Mouse (Mus musculus): ENCODE measurements around the gene Gpc6. TPM values are rescaled to one million over a fixed set of nuclear protein-coding genes. Genes with fewer than 3 reads are reported as not detected.

Gpc6 gene
- total and polyA plus RNA-seq, 3 experiments, result not detected

DNA sequence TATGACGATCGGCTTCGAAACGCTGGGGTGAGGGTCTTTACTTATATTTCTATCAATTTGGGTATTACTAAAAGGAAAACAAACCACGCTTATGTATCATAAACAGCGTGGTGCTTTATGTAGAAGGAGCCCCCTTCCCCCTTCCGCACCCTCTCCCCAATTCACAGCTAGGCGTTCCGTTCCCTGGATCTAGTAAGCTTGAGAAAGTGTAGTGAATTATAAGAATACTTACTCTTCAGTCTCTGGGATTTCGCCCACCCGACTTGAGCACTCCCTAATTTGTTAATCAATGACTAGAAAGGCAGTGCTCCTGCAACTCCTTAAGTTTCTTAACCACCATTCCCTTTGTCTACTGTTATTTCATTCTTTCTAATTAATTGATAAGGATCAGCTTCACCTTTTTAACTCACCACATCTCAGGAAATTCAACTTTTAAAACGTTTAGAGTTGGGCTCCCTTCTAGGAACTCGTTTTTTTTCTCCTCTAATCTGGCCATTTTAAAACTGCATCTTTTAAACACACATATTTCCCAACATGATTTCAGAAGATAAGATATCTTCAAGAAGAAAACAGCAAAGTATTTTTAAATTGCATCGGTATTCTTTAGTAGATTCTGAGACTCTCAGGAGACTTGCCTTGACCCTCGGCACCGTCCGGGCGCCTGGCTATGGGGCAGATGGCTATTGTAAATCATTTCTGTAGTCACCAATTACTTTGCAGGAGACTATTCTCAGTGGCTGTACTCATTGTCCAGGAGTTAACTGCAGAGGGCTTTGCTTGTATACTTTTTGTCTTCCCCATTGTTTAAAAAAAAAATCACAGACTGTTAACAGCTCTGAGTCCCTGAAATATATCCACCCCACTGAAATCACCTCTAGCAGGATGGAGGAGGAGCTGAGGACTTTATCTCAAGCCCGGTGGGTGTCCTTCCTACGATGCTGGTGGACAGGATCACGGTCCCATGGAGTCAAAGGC lies 2.5 kb downstream of the Gpc6 start:
- no peak overlapping the region for H3K4me3 ChIP-seq (ENCODE audit: control insufficient read depth in 1 of 2, insufficient read depth in 1 of 2, low read depth in 2 of 2, low read length in 2 of 2)
- H3K79me2 ChIP-seq (ENCODE audit: control insufficient read depth, insufficient read depth, low read length, poor library complexity), result no peaks in the 10 kb centered on the region
- H3K9me3 ChIP-seq (replicated peaks; ENCODE audit: insufficient read depth, low read length), result no peaks in the 10 kb centered on the region
- no peaks in the 10 kb centered on the region for H3K27me3 ChIP-seq (ENCODE audit: control insufficient read depth in 1 of 2, insufficient read depth in 2 of 2, low read length in 2 of 2)
- H3K9ac ChIP-seq (ENCODE audit: control insufficient read depth, low read depth, low read length, poor library complexity, severe bottlenecking), result no peak overlapping the region
- DNase-seq (ENCODE audit: low read depth, low spot score), result no peak
- no peak overlapping the region for H3K27ac ChIP-seq (ENCODE audit: control insufficient read depth, low read depth, low read length)
- H3K36me3 ChIP-seq (ENCODE audit: control insufficient read depth in 1 of 2, insufficient read depth in 2 of 2, low read length in 2 of 2), result no peaks in the 10 kb centered on the region
- TF ChIP-seq E2F4 (IDR thresholded peaks at IDR 0.05; ENCODE audit: borderline replicate concordance, low read depth, low read length), result no peak
- TF ChIP-seq MAZ (IDR thresholded peaks at IDR 0.05; ENCODE audit: low read depth, low read length), result no peak
- TF ChIP-seq POLR2AphosphoS5 (IDR thresholded peaks at IDR 0.05; ENCODE audit: borderline replicate concordance, low read depth, low read length), result no peak
- no peak for TF ChIP-seq POLR2AphosphoS2 (IDR thresholded peaks at IDR 0.05; ENCODE audit: low read length)
- TF ChIP-seq HCFC1 (IDR thresholded peaks at IDR 0.05; ENCODE audit: low read depth, low read length), result no peak
- TF ChIP-seq MAFK (IDR thresholded peaks at IDR 0.05; ENCODE audit: borderline replicate concordance, low read depth, low read length), result no peak
- TF ChIP-seq MYC (IDR thresholded peaks at IDR 0.05; ENCODE audit: low read depth, low read length), result no peak
- no peak for TF ChIP-seq USF1 (IDR thresholded peaks at IDR 0.05; ENCODE audit: low read depth, low read length)
- no peak for TF ChIP-seq POLR2A (IDR thresholded peaks at IDR 0.05; ENCODE audit: control insufficient read depth in 1 of 2, insufficient read depth in 1 of 2, low read depth in 1 of 2, low read length in 2 of 2, poor library complexity in 1 of 2)
- TF ChIP-seq ETS1 (IDR thresholded peaks at IDR 0.05; ENCODE audit: low read depth, low read length), result no peak
- TF ChIP-seq NRF1 (IDR thresholded peaks at IDR 0.05; ENCODE audit: insufficient read depth, low read depth, low read length, poor library complexity, severe bottlenecking), result no peak
- no peak for TF ChIP-seq UBTF (IDR thresholded peaks at IDR 0.05; ENCODE audit: borderline replicate concordance, insufficient read depth, low read depth, low read length)
- no peak for TF ChIP-seq EP300 (IDR thresholded peaks at IDR 0.05; ENCODE audit: low read depth in 1 of 2, low read length in 2 of 2)
- no peak for TF ChIP-seq CHD1 (IDR thresholded peaks at IDR 0.05; ENCODE audit: low read depth, low read length)
- no peak for TF ChIP-seq ZMIZ1 (IDR thresholded peaks at IDR 0.05; ENCODE audit: low read depth, low read length)
- H3K4me1 ChIP-seq (ENCODE audit: control insufficient read depth in 1 of 2, insufficient read depth in 2 of 2, low read length in 2 of 2), result no peaks in the 10 kb centered on the region

DNA sequence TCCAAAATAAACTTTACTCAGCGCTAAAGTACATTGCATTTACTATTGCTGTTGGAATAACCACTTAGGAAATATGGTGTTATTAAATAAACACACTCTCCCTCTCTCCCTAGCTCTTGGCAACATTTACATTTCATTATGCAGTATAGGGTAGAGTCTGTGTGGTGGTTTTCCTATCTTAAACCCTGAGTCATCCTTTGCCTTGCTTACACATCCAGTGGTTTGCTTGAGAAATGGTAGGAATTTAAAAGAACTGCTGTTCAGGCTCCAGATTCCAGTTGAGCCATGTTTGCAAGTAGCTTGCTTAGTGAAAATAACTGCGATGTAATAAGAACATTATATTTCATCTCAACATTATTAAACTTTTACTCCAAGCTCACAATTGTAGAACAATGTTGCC lies 3.3 kb downstream of the Gpc6 start:
- Histone ChIP-seq H3K27ac (ENCODE audit: control insufficient read depth, low read depth, low read length) (no peak overlapping the region), H3K36me3 (ENCODE audit: control insufficient read depth in 1 of 2, insufficient read depth in 2 of 2, low read length in 2 of 2) (no peaks in the 10 kb centered on the region), H3K9me3 (replicated peaks; ENCODE audit: insufficient read depth, low read length) (no peaks in the 10 kb centered on the region), H3K9ac (ENCODE audit: control insufficient read depth, low read depth, low read length, poor library complexity, severe bottlenecking) (no peak overlapping the region), H3K79me2 (ENCODE audit: control insufficient read depth, insufficient read depth, low read length, poor library complexity) (no peaks in the 10 kb centered on the region), H3K27me3 (ENCODE audit: control insufficient read depth in 1 of 2, insufficient read depth in 2 of 2, low read length in 2 of 2) (no peaks in the 10 kb centered on the region), H3K4me3 (ENCODE audit: control insufficient read depth in 1 of 2, insufficient read depth in 1 of 2, low read depth in 2 of 2, low read length in 2 of 2) (no peak overlapping the region), H3K4me1 (ENCODE audit: control insufficient read depth in 1 of 2, insufficient read depth in 2 of 2, low read length in 2 of 2) (no peaks in the 10 kb centered on the region)
- no peak for DNase-seq (ENCODE audit: low read depth, low spot score)
- no peak for TF ChIP-seq MAFK (IDR thresholded peaks at IDR 0.05; ENCODE audit: borderline replicate concordance, low read depth, low read length)
- TF ChIP-seq TBP (IDR thresholded peaks at IDR 0.05; ENCODE audit: low read depth, low read length), result no peak
- TF ChIP-seq NRF1 (IDR thresholded peaks at IDR 0.05; ENCODE audit: insufficient read depth, low read depth, low read length, poor library complexity, severe bottlenecking), result no peak
- TF ChIP-seq MAZ (IDR thresholded peaks at IDR 0.05; ENCODE audit: low read depth, low read length), result no peak
- TF ChIP-seq EP300 (IDR thresholded peaks at IDR 0.05; ENCODE audit: low read depth in 1 of 2, low read length in 2 of 2), result no peak
- TF ChIP-seq MEF2A (IDR thresholded peaks at IDR 0.05; ENCODE audit: extremely low read depth, insufficient replicate concordance, low read depth, low read length, poor library complexity, severe bottlenecking), result no peak
- TF ChIP-seq POLR2A (IDR thresholded peaks at IDR 0.05; ENCODE audit: control insufficient read depth in 1 of 2, insufficient read depth in 1 of 2, low read depth in 1 of 2, low read length in 2 of 2, poor library complexity in 1 of 2), result no peak
